Mouse (Mus musculus) lung, embryonic 16.5 days (tissue): ENCODE data around the gene Cwc15. TPM values are rescaled to one million over a fixed set of nuclear protein-coding genes. Genes with fewer than 3 reads are reported as not detected.

ENCODE experiments used
- ATAC-seq: fragments of 200-750 bp; cut with Nextera tagmentation; 2 replicates; pipeline ENCODE4 v1.8.0; 2017; ENCODE audit warnings: low read depth, mild to moderate bottlenecking, moderate library complexity
- H3K27ac ChIP-seq: fragments of 300-500 bp; sonication (generic); 2 replicates; pipeline ENCODE4 v1.5.1; 2014; ENCODE audit warnings: mild to moderate bottlenecking, control low read depth, low read length
- H3K27me3 ChIP-seq: fragments of 300-500 bp; sonication (generic); 2 replicates; pipeline ENCODE4 v1.6.1; 2014; ENCODE audit warnings: low read depth, low read length, mixed read lengths; ENCODE audit not compliant: control insufficient read depth, insufficient read depth
- H3K36me3 ChIP-seq: fragments of 300-500 bp; sonication (generic); 2 replicates; pipeline ENCODE4 v1.6.1; 2014; ENCODE audit warnings: low read length; ENCODE audit not compliant: control insufficient read depth, insufficient read depth
- H3K4me1 ChIP-seq: fragments of 300-500 bp; sonication (generic); replicated peaks from 2 replicates; pipeline ENCODE4 v1.6.1; 2014; ENCODE audit warnings: low read length, mixed read lengths; ENCODE audit not compliant: control insufficient read depth, insufficient read depth
- H3K4me2 ChIP-seq: fragments of 300-500 bp; sonication (generic); 2 replicates; pipeline ENCODE4 v1.6.1; 2014; ENCODE audit warnings: low read depth, low read length, control low read depth
- H3K4me3 ChIP-seq: fragments of 300-500 bp; sonication (generic); 2 replicates; pipeline ENCODE4 v1.5.1; 2014; ENCODE audit warnings: mild to moderate bottlenecking, low read length, control low read depth
- H3K9ac ChIP-seq: fragments of 300-500 bp; sonication (generic); 2 replicates; pipeline ENCODE4 v1.6.1; 2014; ENCODE audit warnings: low read length, control low read depth
- H3K9me3 ChIP-seq: fragments of 300-500 bp; sonication (generic); 2 replicates; pipeline ENCODE4 v1.6.1; 2016; ENCODE audit warnings: low read length; ENCODE audit not compliant: control insufficient read depth
- WGBS: fragments of 180-500 bp; shearing (Covaris S2); extraction: QIAGEN DNeasy Blood & Tissue Kit; methylation state at CpG from one replicate; pipeline ENCODE4 v1.1.7; 2014; 5-methylcytosine and 5-hydroxymethylcytosine counted together
- polyA plus RNA-seq: library from polyadenylated mRNA; unstranded; fragments of >200 nt; fragmentation: Nextera tagmentation; extraction: Ambion mirVana; gene quantifications from 2 replicates; pipeline ENCODE4 v1.2.1, GENCODE M21; 2015

Cwc15 gene
- polyA plus RNA-seq, 1 experiment from 2014 or later = 158 TPM

DNA sequence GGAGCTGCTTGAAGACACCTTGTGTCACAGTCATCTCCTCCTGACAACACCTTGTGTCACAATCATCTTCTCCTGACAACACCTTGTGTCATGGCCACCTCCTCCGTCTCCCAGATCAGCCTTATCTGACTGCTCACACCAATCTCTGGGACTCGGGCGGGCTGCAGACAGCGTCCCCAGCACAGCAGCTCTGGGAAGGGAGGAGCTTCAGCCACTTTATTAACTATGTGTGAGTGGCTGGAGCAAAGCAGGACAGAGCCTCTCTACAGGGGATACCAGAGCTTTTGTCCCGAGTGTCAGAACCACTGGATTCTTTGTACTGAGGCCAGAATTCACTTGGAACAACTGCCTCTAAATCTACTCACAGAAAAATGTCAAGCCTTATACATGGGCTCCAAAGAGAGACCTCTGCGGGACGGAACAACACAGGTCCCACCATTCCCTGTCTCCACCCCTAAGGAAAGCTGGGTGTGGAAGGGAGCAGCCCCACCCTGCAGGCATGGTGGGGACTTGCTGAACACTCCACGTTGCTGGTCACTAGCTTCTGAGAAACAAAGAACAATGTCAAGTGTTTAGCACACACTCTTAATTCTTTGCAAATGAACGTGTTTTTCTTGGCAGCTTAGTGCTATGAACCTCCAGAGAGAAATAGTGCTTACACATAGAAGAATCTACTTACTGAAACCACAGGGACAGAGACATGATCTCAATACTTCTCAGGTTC lies 43.8 kb downstream of the Cwc15 start:
- Histone ChIP-seq H3K4me3 (no peak overlapping the region), H3K27me3 (no peaks in the 10 kb centered on the region), H3K4me1 (0 out of 2 replicates have a peak, but pooled peaks cover 4% of the 10 kb centered on the region), H3K27ac (peak overlapping the region; percentile 84), H3K4me2 (peak overlapping the region; percentile 5; the same call in 1 of the 2 replicates), H3K9me3 (no peaks in the 10 kb centered on the region), H3K36me3 (peaks cover 38% of the 10 kb centered on the region), H3K9ac (no peak overlapping the region)
- WGBS = 32% methylated on average over 9 of the region's 9 CpGs
- peak; percentile 81 for ATAC-seq

- Histone ChIP-seq H3K4me2 (no peak overlapping the region), H3K27me3 (no peaks in the 10 kb centered on the region), H3K9me3 (no peaks in the 10 kb centered on the region), H3K36me3 (peaks cover 46% of the 10 kb centered on the region), H3K4me3 (no peak overlapping the region), H3K4me1 (0 out of 2 replicates have a peak, but pooled peaks cover 4% of the 10 kb centered on the region), H3K9ac (no peak overlapping the region), H3K27ac (no peak overlapping the region)
- WGBS = 52% methylated on average over 12 of the region's 12 CpGs
- peak; percentile 10; the same call in 1 of the 2 replicates for ATAC-seq
These were observed 47.4 kb downstream of the Cwc15 start for GRCm38 (mm10) chr9:14547584-14548365.

DNA sequence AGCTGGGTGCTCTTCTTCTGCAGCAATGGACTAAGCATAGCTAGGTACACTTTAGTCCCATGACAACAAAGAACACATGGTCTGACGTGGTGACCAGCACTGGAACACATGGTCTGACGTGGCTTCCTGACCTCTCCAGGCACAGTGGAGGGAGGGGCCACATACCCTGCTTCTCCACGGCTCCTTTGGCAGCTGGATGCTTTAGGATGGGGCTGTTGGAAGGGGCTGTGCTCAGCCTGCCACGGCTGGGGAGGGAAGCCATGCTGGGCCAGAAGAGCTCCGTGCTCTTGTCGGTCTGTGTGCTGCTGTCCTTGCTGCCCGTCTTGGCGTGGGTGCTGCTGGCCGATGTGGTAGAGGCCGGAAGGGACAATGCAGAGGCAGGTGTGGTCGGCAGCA lies 47.9 kb downstream of the Cwc15 start:
- no peak overlapping the region for H3K27ac ChIP-seq
- ATAC-seq = peak; percentile 30; the same call in 1 of the 2 replicates
- no peak overlapping the region for H3K9ac ChIP-seq
- H3K4me1 ChIP-seq = 0 out of 2 replicates have a peak, but pooled peaks cover 4% of the 10 kb centered on the region
- H3K4me2 ChIP-seq = no peak overlapping the region
- WGBS = 62% methylated on average over 11 of the region's 11 CpGs
- H3K4me3 ChIP-seq = no peak overlapping the region
- no peaks in the 10 kb centered on the region for H3K27me3 ChIP-seq
- no peaks in the 10 kb centered on the region for H3K9me3 ChIP-seq
- H3K36me3 ChIP-seq = peaks cover 46% of the 10 kb centered on the region

- H3K4me2 ChIP-seq = no peak overlapping the region
- ATAC-seq = no peak
- no peaks in the 10 kb centered on the region for H3K4me1 ChIP-seq
- no peak overlapping the region for H3K27ac ChIP-seq
- no peaks in the 10 kb centered on the region for H3K9me3 ChIP-seq
- H3K36me3 ChIP-seq = peaks cover 42% of the 10 kb centered on the region
- H3K4me3 ChIP-seq = no peak overlapping the region
- no peaks in the 10 kb centered on the region for H3K27me3 ChIP-seq
- no peak overlapping the region for H3K9ac ChIP-seq
- WGBS = 94% methylated on average over 10 of the region's 10 CpGs
These were observed 57.9 kb downstream of the Cwc15 start for GRCm38 (mm10) chr9:14558332-14558731.

DNA sequence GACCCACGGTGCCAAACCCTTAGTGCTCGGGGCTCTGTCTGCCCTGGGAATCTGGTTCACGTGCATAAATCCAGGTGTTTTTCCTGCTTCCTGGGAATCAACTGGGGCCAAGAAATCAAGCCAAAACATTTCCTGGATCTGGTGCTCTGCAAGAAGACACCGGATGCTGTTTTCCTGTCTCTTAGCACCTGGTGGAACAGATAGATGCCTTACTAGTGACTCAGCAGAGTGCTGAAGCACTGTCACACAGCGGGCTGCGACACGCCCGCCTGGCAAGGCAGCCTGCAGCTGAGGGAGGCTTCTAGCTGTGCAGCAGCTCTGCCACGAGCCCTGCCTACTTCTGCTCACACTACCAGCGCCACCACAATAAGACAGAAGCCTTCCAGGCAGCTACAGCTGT lies 59.0 kb downstream of the Cwc15 start:
- H3K27me3 ChIP-seq = no peaks in the 10 kb centered on the region
- ATAC-seq = 0 out of 2 replicates have a peak, but pooled peaks have one; percentile 26
- no peak overlapping the region for H3K27ac ChIP-seq
- no peaks in the 10 kb centered on the region for H3K9me3 ChIP-seq
- H3K4me2 ChIP-seq = no peak overlapping the region
- WGBS = 61% methylated on average over 10 of the region's 10 CpGs
- H3K36me3 ChIP-seq = peaks cover 36% of the 10 kb centered on the region
- H3K4me1 ChIP-seq = no peaks in the 10 kb centered on the region
- no peak overlapping the region for H3K9ac ChIP-seq
- H3K4me3 ChIP-seq = no peak overlapping the region

- H3K9ac ChIP-seq = no peak overlapping the region
- H3K36me3 ChIP-seq = peaks cover 31% of the 10 kb centered on the region
- no peaks in the 10 kb centered on the region for H3K9me3 ChIP-seq
- H3K27ac ChIP-seq = no peak overlapping the region
- H3K4me2 ChIP-seq = no peak overlapping the region
- no peak for ATAC-seq
- WGBS = 74% methylated on average over 9 of the region's 9 CpGs
- H3K27me3 ChIP-seq = no peaks in the 10 kb centered on the region
- H3K4me1 ChIP-seq = no peaks in the 10 kb centered on the region
- no peak overlapping the region for H3K4me3 ChIP-seq
These were observed 59.6 kb downstream of the Cwc15 start for GRCm38 (mm10) chr9:14559996-14560395.

Other genes with a start within 250 kb of the Cwc15 start
- gene Sesn3, start 225.6 kb upstream of the Cwc15 start, polyA plus RNA-seq = 12.9 and 15.8 TPM in 2 replicates
- gene Endod1, start 119.1 kb upstream of the Cwc15 start, polyA plus RNA-seq = 18.5 and 20.9 TPM in 2 replicates
- gene Kdm4d, start 135 bp upstream of the Cwc15 start, polyA plus RNA-seq = 0.25 and 0.30 TPM in 2 replicates
- gene Amotl1, start 144.4 kb downstream of the Cwc15 start, polyA plus RNA-seq = 17.6 and 17.8 TPM in 2 replicates
- 0.48 and 0.74 TPM in 2 replicates for gene Piwil4, start 240.1 kb downstream of the Cwc15 start, polyA plus RNA-seq